Comparison of ENCODE assay signal across 7 mouse cellular contexts in genomic region chr13:67500084-67500719, GRCm38 (mm10). TPM values are rescaled to one million over a fixed set of nuclear protein-coding genes. Genes with fewer than 3 reads are reported as not detected.
DNase-seq lines count a peak whose midpoint lies in the region; ATAC-seq lines count a peak whose summit lies in the region.

Zfp58 (minus strand) TSS chr13:67500555.

- intact Hi-C loops in left cerebral cortex, postnatal 36 days (cut with DNase I), result no loop called here

- no peak within 1 kb of the TSS for H3K27ac ChIP-seq in intestine, embryonic 16.5 days (ENCODE audit: low read length)
- no peak within 1 kb of the TSS for H3K27ac ChIP-seq in midbrain, embryonic 11.5 days (ENCODE audit: low read depth, low read length)

- peak; percentile 84 for DNase-seq in adrenal gland, adult 8-10 months
- DNase-seq in embryo, embryonic 9.5 days (ENCODE audit: extremely low spot score), result peak; percentile 84
- DNase-seq in gastrocnemius, postnatal 4 days (ENCODE audit: low spot score in 2 of 2), result peak; percentile 37 to 67
- DNase-seq in left cerebral cortex, postnatal 36 days (ENCODE audit: low spot score in 2 of 2), result peak; percentile 87 to 88
- peak; percentile 98 for DNase-seq in midbrain, embryonic 11.5 days (ENCODE audit: low spot score, missing footprints)
- DNase-seq in skeletal muscle tissue, adult 2 months (ENCODE audit: low read depth, low spot score), result peak; percentile 76

- H3K9ac ChIP-seq in intestine, embryonic 16.5 days (ENCODE audit: low read depth, low read length), result peak within 1 kb of the TSS; percentile 66
- H3K9ac ChIP-seq in midbrain, embryonic 11.5 days (ENCODE audit: low read length), result peak within 1 kb of the TSS; percentile 80

- under 1% methylated on average over 22 of the region's 22 CpGs for WGBS in intestine, embryonic 16.5 days
- under 1% methylated on average over 22 of the region's 22 CpGs for WGBS in midbrain, embryonic 11.5 days

- peak; percentile 98 for ATAC-seq in intestine, embryonic 16.5 days
- peak; percentile 97 for ATAC-seq in midbrain, embryonic 11.5 days (ENCODE audit: low FRiP score)

- no peaks in the 10 kb centered on the region for H3K36me3 ChIP-seq in intestine, embryonic 16.5 days (ENCODE audit: control insufficient read depth, insufficient read depth, low read length)
- H3K36me3 ChIP-seq in midbrain, embryonic 11.5 days (ENCODE audit: control insufficient read depth, insufficient read depth, low read length), result 0 out of 2 replicates have a peak, but pooled peaks cover under 1% of the 10 kb centered on the region

- H3K27me3 ChIP-seq in intestine, embryonic 16.5 days (replicated peaks; ENCODE audit: control insufficient read depth, insufficient read depth, low read length), result no peaks in the 10 kb centered on the region
- no peaks in the 10 kb centered on the region for H3K27me3 ChIP-seq in midbrain, embryonic 11.5 days (ENCODE audit: control insufficient read depth, insufficient read depth, low read length)

- H3K4me1 ChIP-seq in intestine, embryonic 16.5 days (ENCODE audit: control insufficient read depth, insufficient read depth, low read length), result peaks cover 8% of the 10 kb centered on the region
- H3K4me1 ChIP-seq in midbrain, embryonic 11.5 days (ENCODE audit: control insufficient read depth, insufficient read depth, low read length), result peaks cover 6% of the 10 kb centered on the region; the same call in 1 of the 2 replicates

- H3K4me2 ChIP-seq in intestine, embryonic 16.5 days (ENCODE audit: low read depth, low read length), result peak within 1 kb of the TSS; percentile 72
- H3K4me2 ChIP-seq in midbrain, embryonic 11.5 days, result peak within 1 kb of the TSS; percentile 79

- H3K9me3 ChIP-seq in intestine, embryonic 16.5 days (ENCODE audit: control insufficient read depth, low read length), result no peaks in the 10 kb centered on the region
- H3K9me3 ChIP-seq in midbrain, embryonic 11.5 days (ENCODE audit: control insufficient read depth, low read length), result no peaks in the 10 kb centered on the region

- peak within 1 kb of the TSS; percentile 64 for H3K4me3 ChIP-seq in intestine, embryonic 16.5 days (ENCODE audit: low read length)
- peak within 1 kb of the TSS; percentile 75 for H3K4me3 ChIP-seq in midbrain, embryonic 11.5 days (ENCODE audit: low read depth, low read length)

RNA-seq across cellular contexts. Expression of gene Zfp58, which starts in this region (rescaled TPM):
- 10 to 100 TPM in 2 of 4 experiments, 1 to 10 TPM in 2; 7.4 to 10.7 (median 9.5) TPM for total RNA-seq in adrenal gland, adult 8-10 months (2022)
- 1 to 10 TPM; 4.4 to 5.8 TPM for total RNA-seq in gastrocnemius, postnatal 4 days (2021)
- 8.3 and 9.8 TPM in 2 replicates for polyA plus RNA-seq in intestine, embryonic 16.5 days (2015; fragmentation: Nextera tagmentation; extraction: Ambion mirVana)
- total RNA-seq in left cerebral cortex, postnatal 36 days (2021), result 1 to 10 TPM; 7.2 to 7.7 TPM
- 17.9 and 19.6 TPM in 2 replicates for polyA plus RNA-seq in midbrain, embryonic 11.5 days (2014; fragmentation: Nextera tagmentation; extraction: Ambion mirVana)
